Mouse (Mus musculus) thymus, adult 2 months (tissue): ENCODE data around the gene Adgrl1.

ENCODE experiments used
- CTCF ChIP-seq: fragments of 200-500 bp; IDR thresholded peaks from 2 replicates; pipeline ENCODE4 v1.5.1; 2012; ENCODE audit warnings: mild to moderate bottlenecking, control low read depth, low read length, moderate library complexity, borderline replicate concordance; ENCODE audit not compliant: control insufficient read depth, poor library complexity, insufficient read depth; ENCODE audit errors: extremely low read depth
- POLR2A ChIP-seq: fragments of 200-500 bp; IDR thresholded peaks from 2 replicates; pipeline ENCODE4 v1.6.1; 2012; ENCODE audit warnings: mild to moderate bottlenecking, low read length, control low read depth, moderate library complexity; ENCODE audit not compliant: control insufficient read depth, poor library complexity, insufficient read depth; ENCODE audit errors: extremely low read depth

GRCm38 (mm10) chr8:83899363-83900252 is at the start of gene Adgrl1:
- TF ChIP-seq CTCF (peak; percentile 51; the same call in 1 of the 2 replicates), POLR2A (peak; percentile 71; the same call in 1 of the 2 replicates)
